Mouse (Mus musculus): ENCODE measurements around the gene Sirpa. TPM values are rescaled to one million over a fixed set of nuclear protein-coding genes. Genes with fewer than 3 reads are reported as not detected.

The Sirpa gene
- polyA plus RNA-seq, 1 experiment: 106 TPM

DNA sequence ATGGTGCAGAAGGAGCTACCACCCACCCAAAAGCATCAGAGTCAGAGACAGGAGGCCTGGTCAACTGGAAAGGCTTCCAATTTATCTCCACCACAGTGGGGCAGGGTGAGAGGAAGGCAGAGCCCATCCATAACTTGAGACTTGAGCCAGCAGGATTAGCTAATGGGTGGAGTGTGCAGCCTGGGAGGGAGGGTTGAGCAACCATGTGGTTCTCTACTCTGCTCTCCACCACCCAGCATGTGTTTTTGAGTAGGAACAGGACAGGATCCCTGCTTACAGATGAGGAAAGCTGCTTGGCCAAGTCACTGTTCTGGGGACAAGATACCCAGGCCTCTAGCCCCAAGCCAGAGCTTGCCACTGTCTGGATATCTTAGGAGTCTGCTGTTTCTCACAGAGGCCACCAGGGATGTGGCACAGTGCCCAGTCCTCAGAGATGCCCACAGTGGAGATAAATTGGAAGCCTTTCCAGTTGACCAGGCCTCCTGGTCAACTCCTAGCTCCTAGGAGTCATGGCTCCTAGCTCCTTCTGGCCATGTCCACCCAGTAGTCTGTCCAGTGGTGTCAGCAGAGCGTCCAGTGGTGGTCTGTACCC, 8.5 kb downstream of the Sirpa start:
- TF ChIP-seq POLR2A (IDR thresholded peaks at IDR 0.05; ENCODE audit: low read depth, low read length) (no peak), CTCF (conservative IDR thresholded peaks at IDR 0.05; ENCODE audit: insufficient read depth, insufficient read length, low read depth, low read length) (no peak)
- no peak overlapping the region for H3K4me3 ChIP-seq (ENCODE audit: insufficient read depth, low read depth, low read length)
- H3K27ac ChIP-seq (ENCODE audit: insufficient read depth, low read depth, low read length): no peak overlapping the region
- no peaks in the 10 kb centered on the region for H3K36me3 ChIP-seq (ENCODE audit: control insufficient read depth, insufficient read depth, low read length)
- 0 out of 2 replicates have a peak, but pooled peaks cover 3% of the 10 kb centered on the region for H3K4me1 ChIP-seq (ENCODE audit: control insufficient read depth, insufficient read depth, low read length)
- DNase-seq: peak; percentile 51
- 82% methylated on average over 1 of the region's 1 CpGs for WGBS
- no peaks in the 10 kb centered on the region for H3K27me3 ChIP-seq (replicated peaks; ENCODE audit: control insufficient read depth, insufficient read depth, low read length)

DNA sequence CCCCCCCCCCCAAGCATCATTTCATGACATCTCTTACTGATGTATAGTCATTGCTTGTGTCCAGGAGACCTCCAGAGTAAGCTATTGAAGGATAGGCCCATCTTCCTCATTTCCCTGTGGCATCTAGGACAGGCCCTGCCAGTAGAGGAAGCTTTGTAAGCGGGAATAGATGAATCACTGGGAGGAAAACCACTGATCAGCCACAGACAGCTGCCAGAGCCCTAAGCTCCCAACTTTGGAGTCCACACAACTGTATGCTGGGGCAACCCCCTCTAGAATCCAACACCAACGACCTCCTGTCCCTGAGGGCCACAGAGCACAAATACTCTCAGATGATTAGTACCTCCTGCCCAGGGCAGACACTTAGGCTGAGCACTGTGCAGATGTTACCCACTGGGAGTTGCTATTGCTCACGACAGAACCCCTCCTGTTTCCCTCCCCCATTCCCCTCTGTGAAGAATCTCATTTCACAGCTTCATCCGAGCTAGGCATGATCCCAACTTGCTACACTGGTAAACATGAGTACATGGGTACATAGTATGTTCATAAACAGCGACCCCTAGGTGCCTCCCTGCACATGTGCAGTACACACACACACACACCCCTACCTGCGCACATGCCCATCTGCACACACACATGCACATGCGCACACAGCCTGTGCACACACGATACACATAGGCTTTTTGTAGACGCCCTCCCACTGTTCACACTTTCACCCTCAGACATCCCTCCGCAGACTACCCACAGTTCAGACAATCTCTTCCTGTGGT, 9.4 kb downstream of the Sirpa start:
- Histone ChIP-seq H3K4me3 (ENCODE audit: insufficient read depth, low read depth, low read length) (no peak overlapping the region), H3K4me1 (ENCODE audit: control insufficient read depth, insufficient read depth, low read length) (0 out of 2 replicates have a peak, but pooled peaks cover 3% of the 10 kb centered on the region), H3K27ac (ENCODE audit: insufficient read depth, low read depth, low read length) (no peak overlapping the region), H3K27me3 (replicated peaks; ENCODE audit: control insufficient read depth, insufficient read depth, low read length) (no peaks in the 10 kb centered on the region), H3K36me3 (ENCODE audit: control insufficient read depth, insufficient read depth, low read length) (no peaks in the 10 kb centered on the region)
- TF ChIP-seq POLR2A (IDR thresholded peaks at IDR 0.05; ENCODE audit: low read depth, low read length) (no peak), CTCF (conservative IDR thresholded peaks at IDR 0.05; ENCODE audit: insufficient read depth, insufficient read length, low read depth, low read length) (no peak)
- DNase-seq: no peak
- WGBS: 77% methylated on average over 10 of the region's 10 CpGs

DNA sequence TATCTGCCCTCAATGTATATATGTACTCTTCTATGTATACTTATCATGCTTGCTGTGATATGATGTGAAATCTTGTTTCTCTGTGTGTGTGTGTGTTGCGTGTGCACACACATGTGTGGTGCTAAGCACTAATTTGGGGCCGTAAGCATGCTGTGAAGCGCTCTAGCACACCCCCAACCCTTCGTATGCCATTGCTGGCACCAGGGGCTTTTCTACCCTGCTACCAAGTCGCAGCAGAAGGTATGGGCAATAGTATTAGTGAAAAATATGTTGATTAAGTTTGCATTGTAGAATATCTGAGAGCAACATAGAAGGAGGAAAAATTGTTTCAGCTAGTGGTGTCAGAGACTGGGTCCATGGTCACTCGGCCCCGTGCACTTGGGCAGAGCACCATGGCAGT, 10.2 kb downstream of the Sirpa start:
- no peak for DNase-seq
- TF ChIP-seq CTCF (conservative IDR thresholded peaks at IDR 0.05; ENCODE audit: insufficient read depth, insufficient read length, low read depth, low read length) (no peak), POLR2A (IDR thresholded peaks at IDR 0.05; ENCODE audit: low read depth, low read length) (no peak)
- Histone ChIP-seq H3K27me3 (replicated peaks; ENCODE audit: control insufficient read depth, insufficient read depth, low read length) (no peaks in the 10 kb centered on the region), H3K36me3 (ENCODE audit: control insufficient read depth, insufficient read depth, low read length) (no peaks in the 10 kb centered on the region), H3K4me3 (ENCODE audit: insufficient read depth, low read depth, low read length) (no peak overlapping the region), H3K27ac (ENCODE audit: insufficient read depth, low read depth, low read length) (no peak overlapping the region), H3K4me1 (ENCODE audit: control insufficient read depth, insufficient read depth, low read length) (0 out of 2 replicates have a peak, but pooled peaks cover 3% of the 10 kb centered on the region)
- WGBS: 94% methylated on average over 7 of the region's 7 CpGs

DNA sequence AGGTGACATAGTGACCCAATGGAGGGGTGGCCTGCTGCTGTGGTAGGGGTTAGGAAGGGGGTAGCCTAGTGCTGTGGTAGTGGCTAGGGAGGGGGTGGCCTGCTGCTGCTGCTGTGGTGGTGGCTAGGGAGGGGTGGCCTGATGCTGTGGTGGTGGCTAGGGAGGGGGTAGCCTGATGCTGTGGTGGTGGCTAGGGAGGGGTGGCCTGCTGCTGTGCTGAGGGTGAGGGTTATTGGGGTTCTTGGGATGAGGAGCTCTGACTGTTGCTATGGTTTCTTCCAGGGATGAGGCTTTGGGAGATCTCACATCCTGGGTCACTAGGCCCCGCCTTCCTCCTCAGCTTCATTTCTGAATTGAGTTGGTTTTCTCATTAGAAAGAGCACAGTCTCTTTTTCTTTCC, 10.9 kb downstream of the Sirpa start:
- no peak overlapping the region for H3K4me3 ChIP-seq (ENCODE audit: insufficient read depth, low read depth, low read length)
- TF ChIP-seq CTCF (conservative IDR thresholded peaks at IDR 0.05; ENCODE audit: insufficient read depth, insufficient read length, low read depth, low read length): no peak
- no peak for TF ChIP-seq POLR2A (IDR thresholded peaks at IDR 0.05; ENCODE audit: low read depth, low read length)
- 100% methylated on average over 1 of the region's 1 CpGs for WGBS
- H3K27ac ChIP-seq (ENCODE audit: insufficient read depth, low read depth, low read length): no peak overlapping the region
- H3K27me3 ChIP-seq (replicated peaks; ENCODE audit: control insufficient read depth, insufficient read depth, low read length): no peaks in the 10 kb centered on the region
- H3K36me3 ChIP-seq (ENCODE audit: control insufficient read depth, insufficient read depth, low read length): no peaks in the 10 kb centered on the region
- H3K4me1 ChIP-seq (ENCODE audit: control insufficient read depth, insufficient read depth, low read length): 0 out of 2 replicates have a peak, but pooled peaks cover 3% of the 10 kb centered on the region
- DNase-seq: no peak

DNA sequence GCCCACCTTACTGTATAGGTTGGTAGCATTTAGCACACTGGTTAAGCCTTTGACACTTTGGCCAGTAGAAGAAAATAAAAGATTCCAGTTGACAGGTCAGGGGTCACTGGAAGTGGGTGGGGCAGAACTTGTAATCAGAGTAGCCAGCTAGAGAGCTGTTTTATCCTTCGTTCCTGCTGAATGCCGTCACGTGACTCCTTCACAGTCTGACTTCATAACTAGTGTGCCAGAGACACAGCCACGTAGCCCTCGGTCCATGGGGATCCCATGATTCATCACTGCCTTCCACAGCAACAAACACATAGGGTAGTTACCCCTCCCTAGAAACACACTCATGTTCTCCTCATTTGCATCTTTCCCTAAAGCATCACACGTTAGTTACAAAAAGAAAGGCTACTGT, 11.4 kb downstream of the Sirpa start:
- H3K27me3 ChIP-seq (replicated peaks; ENCODE audit: control insufficient read depth, insufficient read depth, low read length): no peaks in the 10 kb centered on the region

DNA sequence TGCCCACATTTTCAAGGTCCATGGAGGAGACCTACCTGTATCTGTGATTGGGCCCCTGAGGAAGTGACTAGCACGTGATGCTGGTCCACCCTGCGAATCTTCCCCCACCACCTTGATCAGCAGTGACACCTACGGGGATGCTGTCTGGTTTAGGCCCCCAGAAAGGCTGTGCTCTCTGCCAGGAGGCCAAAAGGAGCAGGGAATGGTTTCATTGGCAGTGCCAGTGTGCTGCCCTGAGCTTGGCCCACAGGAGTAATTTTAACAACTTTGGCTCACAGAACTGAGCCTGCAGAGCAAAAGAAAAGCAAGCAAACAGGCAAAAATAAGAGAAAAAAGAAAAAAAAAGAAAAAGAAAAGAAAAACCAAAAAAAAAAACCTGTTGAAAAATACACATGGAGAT, 13.2 kb downstream of the Sirpa start:
- Histone ChIP-seq H3K4me1 (ENCODE audit: control insufficient read depth, insufficient read depth, low read length) (no peaks in the 10 kb centered on the region), H3K27me3 (replicated peaks; ENCODE audit: control insufficient read depth, insufficient read depth, low read length) (no peaks in the 10 kb centered on the region), H3K27ac (ENCODE audit: insufficient read depth, low read depth, low read length) (no peak overlapping the region), H3K4me3 (ENCODE audit: insufficient read depth, low read depth, low read length) (no peak overlapping the region), H3K36me3 (ENCODE audit: control insufficient read depth, insufficient read depth, low read length) (no peaks in the 10 kb centered on the region)
- 83% methylated on average over 3 of the region's 3 CpGs for WGBS
- TF ChIP-seq POLR2A (IDR thresholded peaks at IDR 0.05; ENCODE audit: low read depth, low read length) (no peak), CTCF (conservative IDR thresholded peaks at IDR 0.05; ENCODE audit: insufficient read depth, insufficient read length, low read depth, low read length) (no peak)
- no peak for DNase-seq

More for the DNA sequence above, 11.4 kb downstream of the Sirpa start:
- 30% methylated on average over 6 of the region's 6 CpGs for WGBS
- Histone ChIP-seq H3K27ac (ENCODE audit: insufficient read depth, low read depth, low read length) (no peak overlapping the region), H3K36me3 (ENCODE audit: control insufficient read depth, insufficient read depth, low read length) (no peaks in the 10 kb centered on the region), H3K4me1 (ENCODE audit: control insufficient read depth, insufficient read depth, low read length) (0 out of 2 replicates have a peak, but pooled peaks cover 3% of the 10 kb centered on the region), H3K4me3 (ENCODE audit: insufficient read depth, low read depth, low read length) (no peak overlapping the region)
- TF ChIP-seq CTCF (conservative IDR thresholded peaks at IDR 0.05; ENCODE audit: insufficient read depth, insufficient read length, low read depth, low read length): no peak
- TF ChIP-seq POLR2A (IDR thresholded peaks at IDR 0.05; ENCODE audit: low read depth, low read length): no peak
- DNase-seq: peak; percentile 41

DNA sequence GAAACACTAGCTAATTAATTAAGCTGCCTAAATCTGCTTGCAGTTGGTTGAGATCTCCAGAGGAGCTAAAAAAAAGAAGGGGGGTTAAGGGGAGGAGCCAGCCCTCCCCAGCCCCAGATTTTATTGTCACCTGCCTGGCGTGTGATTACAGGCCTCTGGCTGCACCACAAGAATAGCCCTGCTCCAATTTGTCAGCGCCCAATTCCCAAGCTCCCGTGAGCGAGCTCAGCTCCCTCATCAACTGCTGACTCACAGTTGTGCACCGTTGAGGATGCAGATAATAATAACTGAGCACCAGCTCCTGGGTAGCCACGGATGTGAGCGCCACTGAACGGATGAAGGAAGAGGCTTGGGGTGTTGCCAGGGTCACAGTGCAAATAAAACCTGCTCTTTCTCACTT, 13.6 kb downstream of the Sirpa start:
- Histone ChIP-seq H3K27me3 (replicated peaks; ENCODE audit: control insufficient read depth, insufficient read depth, low read length) (no peaks in the 10 kb centered on the region), H3K27ac (ENCODE audit: insufficient read depth, low read depth, low read length) (no peak overlapping the region), H3K4me1 (ENCODE audit: control insufficient read depth, insufficient read depth, low read length) (no peaks in the 10 kb centered on the region), H3K4me3 (ENCODE audit: insufficient read depth, low read depth, low read length) (no peak overlapping the region), H3K36me3 (ENCODE audit: control insufficient read depth, insufficient read depth, low read length) (no peaks in the 10 kb centered on the region)
- no peak for TF ChIP-seq CTCF (conservative IDR thresholded peaks at IDR 0.05; ENCODE audit: insufficient read depth, insufficient read length, low read depth, low read length)
- no peak for TF ChIP-seq POLR2A (IDR thresholded peaks at IDR 0.05; ENCODE audit: low read depth, low read length)
- DNase-seq: no peak
- 27% methylated on average over 8 of the region's 8 CpGs for WGBS
